Mouse (Mus musculus): ENCODE data around the gene Pax5. TPM values are rescaled to one million over a fixed set of nuclear protein-coding genes. Genes with fewer than 3 reads are reported as not detected.

Pax5 gene
- polyA plus RNA-seq, 1 experiment from 2014 or later: 1.2 TPM

- no peak overlapping the region for H3K27ac ChIP-seq (replicated peaks)
- no peak overlapping the region for H3K4me3 ChIP-seq (replicated peaks)
- H3K4me2 ChIP-seq: no peak overlapping the region
- H3K36me3 ChIP-seq: no peaks in the 10 kb centered on the region
- 80% methylated on average over 9 of the region's 9 CpGs for WGBS
- peaks cover 20% of the 10 kb centered on the region for H3K4me1 ChIP-seq
- no peak overlapping the region for H3K9ac ChIP-seq (replicated peaks)
- no peaks in the 10 kb centered on the region for H3K9me3 ChIP-seq (replicated peaks)
- H3K27me3 ChIP-seq (replicated peaks): 0 out of 2 replicates have a peak, but pooled peaks cover 7% of the 10 kb centered on the region
- ATAC-seq (ENCODE audit: low FRiP score): no peak
Measured at GRCm38 (mm10) chr4:44555576-44555975, 154.7 kb downstream of the Pax5 start.

- Histone ChIP-seq H3K9ac (replicated peaks) (no peak overlapping the region), H3K36me3 (no peaks in the 10 kb centered on the region), H3K27me3 (replicated peaks) (0 out of 2 replicates have a peak, but pooled peaks cover 1% of the 10 kb centered on the region), H3K4me3 (replicated peaks) (no peak overlapping the region), H3K4me2 (0 out of 2 replicates have a peak overlapping the region, but pooled peaks have one; percentile 6), H3K4me1 (0 out of 2 replicates have a peak, but pooled peaks cover 2% of the 10 kb centered on the region), H3K27ac (replicated peaks) (peak overlapping the region; percentile 15), H3K9me3 (replicated peaks) (no peaks in the 10 kb centered on the region)
- ATAC-seq (ENCODE audit: low FRiP score): peak; percentile 55
- WGBS: 49% methylated on average over 12 of the region's 12 CpGs
Measured at GRCm38 (mm10) chr4:44551470-44551869, 158.8 kb downstream of the Pax5 start.

GRCm38 (mm10) chr4:44549029-44549428 is 161.3 kb downstream of the Pax5 start:
- Histone ChIP-seq H3K36me3 (no peaks in the 10 kb centered on the region), H3K4me1 (0 out of 2 replicates have a peak, but pooled peaks cover 2% of the 10 kb centered on the region), H3K27me3 (replicated peaks) (0 out of 2 replicates have a peak, but pooled peaks cover 3% of the 10 kb centered on the region), H3K9ac (replicated peaks) (no peak overlapping the region), H3K4me2 (no peak overlapping the region), H3K9me3 (replicated peaks) (no peaks in the 10 kb centered on the region), H3K27ac (replicated peaks) (no peak overlapping the region), H3K4me3 (replicated peaks) (no peak overlapping the region)
- 89% methylated on average over 7 of the region's 7 CpGs for WGBS
- ATAC-seq (ENCODE audit: low FRiP score): no peak

- WGBS: 26% methylated on average over 8 of the region's 8 CpGs
- ATAC-seq (ENCODE audit: low FRiP score): no peak
Measured at GRCm38 (mm10) chr4:44545669-44546068, 164.6 kb downstream of the Pax5 start.

GRCm38 (mm10) chr4:44544495-44544894 is 165.8 kb downstream of the Pax5 start:
- H3K4me3 ChIP-seq (replicated peaks): no peak overlapping the region
- no peak for ATAC-seq (ENCODE audit: low FRiP score)
- no peak overlapping the region for H3K27ac ChIP-seq (replicated peaks)
- 0 out of 2 replicates have a peak, but pooled peaks cover 3% of the 10 kb centered on the region for H3K27me3 ChIP-seq (replicated peaks)
- no peak overlapping the region for H3K4me2 ChIP-seq
- H3K9me3 ChIP-seq (replicated peaks): no peaks in the 10 kb centered on the region
- no peaks in the 10 kb centered on the region for H3K4me1 ChIP-seq
- no peaks in the 10 kb centered on the region for H3K36me3 ChIP-seq
- no peak overlapping the region for H3K9ac ChIP-seq (replicated peaks)
- WGBS: 89% methylated on average over 1 of the region's 1 CpGs

More at GRCm38 (mm10) chr4:44545669-44546068, 164.6 kb downstream of the Pax5 start:
- no peak overlapping the region for H3K4me2 ChIP-seq
- H3K27me3 ChIP-seq (replicated peaks): 0 out of 2 replicates have a peak, but pooled peaks cover 3% of the 10 kb centered on the region
- no peaks in the 10 kb centered on the region for H3K4me1 ChIP-seq
- H3K4me3 ChIP-seq (replicated peaks): no peak overlapping the region
- no peak overlapping the region for H3K27ac ChIP-seq (replicated peaks)
- no peak overlapping the region for H3K9ac ChIP-seq (replicated peaks)
- H3K9me3 ChIP-seq (replicated peaks): no peaks in the 10 kb centered on the region
- H3K36me3 ChIP-seq: no peaks in the 10 kb centered on the region

- H3K9ac ChIP-seq (replicated peaks): no peak overlapping the region
- 0 out of 2 replicates have a peak, but pooled peaks cover 3% of the 10 kb centered on the region for H3K27me3 ChIP-seq (replicated peaks)
- peaks cover 5% of the 10 kb centered on the region for H3K4me1 ChIP-seq
- no peak overlapping the region for H3K4me2 ChIP-seq
- H3K4me3 ChIP-seq (replicated peaks): no peak overlapping the region
- no peaks in the 10 kb centered on the region for H3K9me3 ChIP-seq (replicated peaks)
- H3K27ac ChIP-seq (replicated peaks): no peak overlapping the region
- ATAC-seq (ENCODE audit: low FRiP score): no peak
- no peaks in the 10 kb centered on the region for H3K36me3 ChIP-seq
- 97% methylated on average over 2 of the region's 2 CpGs for WGBS
Measured at GRCm38 (mm10) chr4:44543880-44544279, 166.4 kb downstream of the Pax5 start.

GRCm38 (mm10) chr4:44542101-44542500 is 168.2 kb downstream of the Pax5 start:
- no peaks in the 10 kb centered on the region for H3K9me3 ChIP-seq (replicated peaks)
- no peak overlapping the region for H3K9ac ChIP-seq (replicated peaks)
- H3K27me3 ChIP-seq (replicated peaks): 0 out of 2 replicates have a peak, but pooled peaks cover 3% of the 10 kb centered on the region
- no peak overlapping the region for H3K4me2 ChIP-seq
- peaks cover 19% of the 10 kb centered on the region for H3K4me1 ChIP-seq
- no peak overlapping the region for H3K4me3 ChIP-seq (replicated peaks)
- no peak overlapping the region for H3K27ac ChIP-seq (replicated peaks)
- 80% methylated on average over 3 of the region's 3 CpGs for WGBS
- no peaks in the 10 kb centered on the region for H3K36me3 ChIP-seq
- ATAC-seq (ENCODE audit: low FRiP score): no peak

- H3K27me3 ChIP-seq (replicated peaks): no peaks in the 10 kb centered on the region
- peaks cover 30% of the 10 kb centered on the region for H3K4me1 ChIP-seq
- no peak overlapping the region for H3K27ac ChIP-seq (replicated peaks)
- 30% methylated on average over 5 of the region's 5 CpGs for WGBS
- H3K9me3 ChIP-seq (replicated peaks): no peaks in the 10 kb centered on the region
- ATAC-seq (ENCODE audit: low FRiP score): peak; percentile 79
- no peak overlapping the region for H3K4me2 ChIP-seq
- no peak overlapping the region for H3K9ac ChIP-seq (replicated peaks)
- H3K36me3 ChIP-seq: no peaks in the 10 kb centered on the region
- H3K4me3 ChIP-seq (replicated peaks): no peak overlapping the region
Measured at GRCm38 (mm10) chr4:44538488-44538887, 171.8 kb downstream of the Pax5 start.

GRCm38 (mm10) chr4:44536794-44537193 is 173.5 kb downstream of the Pax5 start:
- no peaks in the 10 kb centered on the region for H3K27me3 ChIP-seq (replicated peaks)
- 0 out of 2 replicates have a peak, but pooled peaks have one; percentile 15 for ATAC-seq (ENCODE audit: low FRiP score)
- H3K9ac ChIP-seq (replicated peaks): no peak overlapping the region
- H3K4me3 ChIP-seq (replicated peaks): no peak overlapping the region
- H3K9me3 ChIP-seq (replicated peaks): no peaks in the 10 kb centered on the region
- 48% methylated on average over 4 of the region's 4 CpGs for WGBS
- no peak overlapping the region for H3K4me2 ChIP-seq
- H3K27ac ChIP-seq (replicated peaks): no peak overlapping the region
- H3K36me3 ChIP-seq: no peaks in the 10 kb centered on the region
- H3K4me1 ChIP-seq: peaks cover 30% of the 10 kb centered on the region

GRCm38 (mm10) chr4:44535646-44536045 is 174.6 kb downstream of the Pax5 start:
- H3K4me3 ChIP-seq (replicated peaks): no peak overlapping the region
- 94% methylated on average over 4 of the region's 4 CpGs for WGBS
- H3K27ac ChIP-seq (replicated peaks): no peak overlapping the region
- no peaks in the 10 kb centered on the region for H3K36me3 ChIP-seq
- no peak overlapping the region for H3K4me2 ChIP-seq
- no peaks in the 10 kb centered on the region for H3K27me3 ChIP-seq (replicated peaks)
- ATAC-seq (ENCODE audit: low FRiP score): no peak
- H3K9ac ChIP-seq (replicated peaks): no peak overlapping the region
- peaks cover 30% of the 10 kb centered on the region for H3K4me1 ChIP-seq
- no peaks in the 10 kb centered on the region for H3K9me3 ChIP-seq (replicated peaks)

GRCm38 (mm10) chr4:44533286-44533685 is 177.0 kb downstream of the Pax5 start:
- H3K9ac ChIP-seq (replicated peaks): no peak overlapping the region
- no peak overlapping the region for H3K4me3 ChIP-seq (replicated peaks)
- no peaks in the 10 kb centered on the region for H3K9me3 ChIP-seq (replicated peaks)
- no peak for ATAC-seq (ENCODE audit: low FRiP score)
- H3K4me2 ChIP-seq: no peak overlapping the region
- peaks cover 20% of the 10 kb centered on the region for H3K4me1 ChIP-seq
- WGBS: 75% methylated on average over 5 of the region's 5 CpGs
- H3K27ac ChIP-seq (replicated peaks): no peak overlapping the region
- H3K36me3 ChIP-seq: no peaks in the 10 kb centered on the region
- 0 out of 2 replicates have a peak, but pooled peaks cover 2% of the 10 kb centered on the region for H3K27me3 ChIP-seq (replicated peaks)

GRCm38 (mm10) chr4:44532731-44533130 is 177.6 kb downstream of the Pax5 start:
- H3K36me3 ChIP-seq: no peaks in the 10 kb centered on the region
- no peaks in the 10 kb centered on the region for H3K9me3 ChIP-seq (replicated peaks)
- WGBS: 75% methylated on average over 5 of the region's 5 CpGs
- no peak for ATAC-seq (ENCODE audit: low FRiP score)
- peaks cover 15% of the 10 kb centered on the region for H3K4me1 ChIP-seq
- no peak overlapping the region for H3K4me3 ChIP-seq (replicated peaks)
- no peak overlapping the region for H3K4me2 ChIP-seq
- no peak overlapping the region for H3K27ac ChIP-seq (replicated peaks)
- H3K9ac ChIP-seq (replicated peaks): no peak overlapping the region
- H3K27me3 ChIP-seq (replicated peaks): 0 out of 2 replicates have a peak, but pooled peaks cover 2% of the 10 kb centered on the region

Data from neural tube, embryonic 15.5 days (tissue).